Comparison of ENCODE assay signal across 10 mouse cellular contexts in genomic region chr5:87642787-87643186, GRCm38 (mm10). TPM values are rescaled to one million over a fixed set of nuclear protein-coding genes. Genes with fewer than 3 reads are reported as not detected.
DNase-seq lines count a peak whose midpoint lies in the region; ATAC-seq lines count a peak whose summit lies in the region.
"Had no signal": no experiment of that assay in that cellular context is flagged by ENCODE, and none has a peak within 500 bp of the region (broad histone marks: within the 10 kb centered on the region; RNA-seq: fewer than 3 reads in every experiment).

No protein-coding gene starts in this region.

- H3K36me3 ChIP-seq in hindbrain, embryonic 14.5 days (replicated peaks; ENCODE audit: control insufficient read depth, insufficient read depth), result no peaks in the 10 kb centered on the region
- no peaks in the 10 kb centered on the region for H3K36me3 ChIP-seq in hindbrain, embryonic 13.5 days

- no peak overlapping the region for H3K27ac ChIP-seq in hindbrain, embryonic 14.5 days
- H3K27ac ChIP-seq in hindbrain, embryonic 13.5 days, result no peak overlapping the region

- no peaks in the 10 kb centered on the region for H3K27me3 ChIP-seq in hindbrain, embryonic 14.5 days (ENCODE audit: control insufficient read depth, insufficient read depth, low read length)
- H3K27me3 ChIP-seq in hindbrain, embryonic 13.5 days, result no peaks in the 10 kb centered on the region

- no peaks in the 10 kb centered on the region for H3K4me1 ChIP-seq in hindbrain, embryonic 14.5 days (replicated peaks; ENCODE audit: control insufficient read depth, insufficient read depth, low read length)
- no peaks in the 10 kb centered on the region for H3K4me1 ChIP-seq in hindbrain, embryonic 13.5 days (replicated peaks)

- no peak overlapping the region for H3K9ac ChIP-seq in hindbrain, embryonic 14.5 days
- no peak overlapping the region for H3K9ac ChIP-seq in hindbrain, embryonic 13.5 days

- ATAC-seq in hindbrain, embryonic 14.5 days (ENCODE audit: low FRiP score), result 0 out of 2 replicates have a peak, but pooled peaks have one; percentile 43
- ATAC-seq in hindbrain, embryonic 13.5 days (ENCODE audit: low FRiP score), result no peak

- no peaks in the 10 kb centered on the region for H3K9me3 ChIP-seq in hindbrain, embryonic 14.5 days (ENCODE audit: control insufficient read depth, low read length)
- H3K9me3 ChIP-seq in hindbrain, embryonic 13.5 days, result no peaks in the 10 kb centered on the region

- no peak overlapping the region for H3K4me3 ChIP-seq in hindbrain, embryonic 14.5 days (replicated peaks; ENCODE audit: low read length)
- no peak overlapping the region for H3K4me3 ChIP-seq in hindbrain, embryonic 13.5 days

- no peak for DNase-seq in hindbrain, embryonic 14.5 days (ENCODE audit: low spot score)
- DNase-seq in right cerebral cortex, adult 18-20 months, result peak; percentile 2
- DNase-seq in right cerebral cortex, postnatal 25 days, result no peak
- DNase-seq in brain, adult 2 months (ENCODE audit: low read depth, low spot score), result peak; percentile 16
- DNase-seq in lung, postnatal 36 days, result peak; percentile 39
- no peak for DNase-seq in thymus, postnatal 25 days
- no peak for DNase-seq in thymus, postnatal 0 days (ENCODE audit: low spot score)

- H3K4me2 ChIP-seq in hindbrain, embryonic 14.5 days (replicated peaks), result no peak overlapping the region
- no peak overlapping the region for H3K4me2 ChIP-seq in hindbrain, embryonic 13.5 days

RNA-seq across cellular contexts. Expression of gene Csn1s1, which starts 23.2 kb away (rescaled TPM):
- polyA plus RNA-seq in hindbrain, embryonic 14.5 days (2014; fragmentation: Nextera tagmentation; extraction: Ambion mirVana), result not detected in 2 replicates
- not detected in 2 replicates for polyA plus RNA-seq in hindbrain, embryonic 13.5 days (2015; fragmentation: Nextera tagmentation; extraction: Ambion mirVana)
- polyA plus RNA-seq in thymus, postnatal 0 days (2015; fragmentation: Nextera tagmentation; extraction: Ambion mirVana), result 0.13 and 0.14 TPM in 2 replicates
- polyA plus RNA-seq: forebrain, embryonic 11.5 days; stomach, embryonic 14.5 days had no signal

RNA-seq across cellular contexts. Expression of gene Sult1e1, which starts 51.4 kb away (rescaled TPM):
- polyA plus RNA-seq in hindbrain, embryonic 14.5 days (2014; fragmentation: Nextera tagmentation; extraction: Ambion mirVana), result not detected in 2 replicates
- not detected in 2 replicates for polyA plus RNA-seq in hindbrain, embryonic 13.5 days (2015; fragmentation: Nextera tagmentation; extraction: Ambion mirVana)
- polyA plus RNA-seq in thymus, postnatal 0 days (2015; fragmentation: Nextera tagmentation; extraction: Ambion mirVana), result 0.25 and 0.36 TPM in 2 replicates
- polyA plus RNA-seq: stomach, embryonic 14.5 days had no signal

RNA-seq across cellular contexts. Expression of gene Csn2, which starts 56.6 kb away (rescaled TPM):
- not detected in 2 replicates for polyA plus RNA-seq in hindbrain, embryonic 14.5 days (2014; fragmentation: Nextera tagmentation; extraction: Ambion mirVana)
- not detected in 2 replicates for polyA plus RNA-seq in hindbrain, embryonic 13.5 days (2015; fragmentation: Nextera tagmentation; extraction: Ambion mirVana)
- polyA plus RNA-seq in thymus, postnatal 0 days (2015; fragmentation: Nextera tagmentation; extraction: Ambion mirVana), result 37.7 and 43.3 TPM in 2 replicates
- polyA plus RNA-seq: forebrain, embryonic 11.5 days; stomach, embryonic 14.5 days had no signal

Comparison
In these comparisons a context has a peak if more than half of its experiments do, and no peak if none do; other contexts are left out.
1. DNase-seq: peak in right cerebral cortex, adult 18-20 months (single experiment), brain, adult 2 months (single experiment) and lung, postnatal 36 days (single experiment); none in hindbrain, embryonic 14.5 days (single experiment), right cerebral cortex, postnatal 25 days (single experiment), thymus, postnatal 25 days (single experiment) and thymus, postnatal 0 days (single experiment).
2. RNA of gene Csn2, which starts 56.6 kb away (polyA plus RNA-seq): 37.7 to 43.3 TPM in thymus, postnatal 0 days; not detected in hindbrain, embryonic 14.5 days and not detected in hindbrain, embryonic 13.5 days; every median in the first group is over 10 times any median in the second.